Mouse (Mus musculus) ES-Bruce4 (cell line): Measurements from ENCODE around the gene Rpgrip1.

Experiments used
- CTCF ChIP-seq: IDR thresholded peaks from one replicate; pipeline ENCODE4 v1.8.1; 2011; ENCODE audit warnings: low read depth, low read length
- POLR2A ChIP-seq: IDR thresholded peaks from one replicate; pipeline ENCODE4 v1.8.1; 2011; ENCODE audit warnings: low read length; ENCODE audit not compliant: insufficient read depth

DNA sequence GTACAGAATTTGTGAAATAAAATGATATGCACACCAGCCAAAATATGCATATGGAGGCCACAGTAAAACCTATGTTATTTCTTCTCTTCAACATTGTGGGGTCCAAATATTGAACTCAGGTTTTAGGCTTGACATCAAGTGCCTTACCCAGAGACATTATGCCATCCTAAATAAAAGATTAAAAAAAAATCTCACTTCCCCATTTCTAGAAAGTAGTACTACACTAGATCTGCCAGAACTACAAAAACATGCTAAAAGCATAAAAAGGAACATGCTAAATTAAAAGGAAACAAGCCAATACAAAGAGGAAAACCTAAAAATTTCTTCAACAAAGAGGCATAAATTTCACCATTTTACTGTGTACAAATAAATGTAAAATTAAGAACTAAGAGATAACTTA, 27.4 kb upstream of the Rpgrip1 start:
- TF ChIP-seq POLR2A: no peak
- TF ChIP-seq CTCF: no peak
